Mouse (Mus musculus): ENCODE data around the gene Sdha.

- TF ChIP-seq CTCF (IDR thresholded peaks at IDR 0.05; ENCODE audit: low read depth) (no peak), EP300 (IDR thresholded peaks at IDR 0.05; ENCODE audit: low read depth) (no peak)
Measured at GRCm38 (mm10) chr13:74381533-74382276, 31.6 kb upstream of the Sdha start.

Data from liver, embryonic 14.5 days (tissue).